Mouse (Mus musculus): ENCODE measurements at regions not wholly inside any gene's neighbourhood (a gene's known extent, or its start where the extent isn't known, plus 50 kb on each side); places are given as distances from the start of the nearest gene placed in this dataset.

GRCm38 (mm10) chr3:159787776-159788175 is 51.7 kb upstream of the Wls start:
- TF ChIP-seq EP300 (IDR thresholded peaks at IDR 0.05) (no peak), CTCF (IDR thresholded peaks at IDR 0.05) (no peak)

Data from lung, postnatal 0 days (tissue).